Mouse (Mus musculus) splenic B cell, adult 2 months (primary cell): ENCODE measurements at regions not wholly inside any gene's neighbourhood (a gene's known extent, or its start where the extent isn't known, plus 50 kb on each side); places are given as distances from the start of the nearest gene placed in this dataset.

Source experiments
- DNase-seq: peaks from one replicate; pipeline ENCODE4 v3.0.0-alpha.2; 2011; ENCODE audit warnings: low read depth, low spot score
- H3K27me3 ChIP-seq: 2 replicates; pipeline ENCODE4 v1.6.1; 2012; ENCODE audit warnings: mild to moderate bottlenecking, low read length, moderate library complexity, mixed read lengths; ENCODE audit not compliant: control insufficient read depth, poor library complexity, insufficient read depth, severe bottlenecking
- H3K36me3 ChIP-seq: 2 replicates; pipeline ENCODE4 v1.6.1; 2012; ENCODE audit warnings: mild to moderate bottlenecking, low read length, moderate library complexity, mixed read lengths; ENCODE audit not compliant: control insufficient read depth, poor library complexity, insufficient read depth, severe bottlenecking

GRCm38 (mm10) chr11:31721908-31722307 is 50.2 kb upstream of the Bod1 start:
- no peaks in the 10 kb centered on the region for H3K27me3 ChIP-seq
- H3K36me3 ChIP-seq: no peaks in the 10 kb centered on the region
- DNase-seq: no peak

GRCm38 (mm10) chr11:31724506-31724905 is 52.8 kb upstream of the Bod1 start:
- no peak for DNase-seq
- Histone ChIP-seq H3K27me3 (no peaks in the 10 kb centered on the region), H3K36me3 (no peaks in the 10 kb centered on the region)

- DNase-seq: no peak
- Histone ChIP-seq H3K27me3 (no peaks in the 10 kb centered on the region), H3K36me3 (no peaks in the 10 kb centered on the region)
These were observed 54.4 kb upstream of the Bod1 start for GRCm38 (mm10) chr11:31725936-31726647.

- DNase-seq: no peak
- Histone ChIP-seq H3K36me3 (no peaks in the 10 kb centered on the region), H3K27me3 (no peaks in the 10 kb centered on the region)
These were observed 55.6 kb upstream of the Bod1 start for GRCm38 (mm10) chr11:31727289-31727688.

- no peaks in the 10 kb centered on the region for H3K27me3 ChIP-seq
- H3K36me3 ChIP-seq: no peaks in the 10 kb centered on the region
- no peak for DNase-seq
These were observed 58.0 kb upstream of the Bod1 start for GRCm38 (mm10) chr11:31729728-31730127.

- Histone ChIP-seq H3K36me3 (no peaks in the 10 kb centered on the region), H3K27me3 (no peaks in the 10 kb centered on the region)
- DNase-seq: no peak
These were observed 58.5 kb upstream of the Bod1 start for GRCm38 (mm10) chr11:31730181-31730580.

- DNase-seq: no peak
- Histone ChIP-seq H3K27me3 (no peaks in the 10 kb centered on the region), H3K36me3 (no peaks in the 10 kb centered on the region)
These were observed 59.0 kb upstream of the Bod1 start for GRCm38 (mm10) chr11:31730680-31731079.

GRCm38 (mm10) chr11:31731459-31731858 is 59.8 kb upstream of the Bod1 start:
- Histone ChIP-seq H3K27me3 (no peaks in the 10 kb centered on the region), H3K36me3 (no peaks in the 10 kb centered on the region)
- no peak for DNase-seq

GRCm38 (mm10) chr11:31732342-31732741 is 60.7 kb upstream of the Bod1 start:
- Histone ChIP-seq H3K36me3 (no peaks in the 10 kb centered on the region), H3K27me3 (no peaks in the 10 kb centered on the region)
- peak; percentile 15 for DNase-seq

GRCm38 (mm10) chr11:31732958-31733357 is 61.3 kb upstream of the Bod1 start:
- peak; percentile 45 for DNase-seq
- no peaks in the 10 kb centered on the region for H3K36me3 ChIP-seq

GRCm38 (mm10) chr11:31734091-31734490 is 62.4 kb upstream of the Bod1 start:
- no peak for DNase-seq
- H3K27me3 ChIP-seq: no peaks in the 10 kb centered on the region
- H3K36me3 ChIP-seq: no peaks in the 10 kb centered on the region

More at GRCm38 (mm10) chr11:31732958-31733357, 61.3 kb upstream of the Bod1 start:
- H3K27me3 ChIP-seq: no peaks in the 10 kb centered on the region

- DNase-seq: no peak
- Histone ChIP-seq H3K27me3 (no peaks in the 10 kb centered on the region), H3K36me3 (no peaks in the 10 kb centered on the region)
These were observed 63.6 kb upstream of the Bod1 start for GRCm38 (mm10) chr11:31735257-31735656.

GRCm38 (mm10) chr11:31736086-31736485 is 64.4 kb upstream of the Bod1 start:
- peak; percentile 48 for DNase-seq

GRCm38 (mm10) chr11:31736556-31737089 is 64.9 kb upstream of the Bod1 start:
- no peaks in the 10 kb centered on the region for H3K27me3 ChIP-seq
- H3K36me3 ChIP-seq: no peaks in the 10 kb centered on the region
- no peak for DNase-seq

More at GRCm38 (mm10) chr11:31736086-31736485, 64.4 kb upstream of the Bod1 start:
- Histone ChIP-seq H3K27me3 (no peaks in the 10 kb centered on the region), H3K36me3 (no peaks in the 10 kb centered on the region)

GRCm38 (mm10) chr11:31738148-31739021 is 66.7 kb upstream of the Bod1 start:
- Histone ChIP-seq H3K36me3 (no peaks in the 10 kb centered on the region), H3K27me3 (no peaks in the 10 kb centered on the region)
- no peak for DNase-seq
